Mouse (Mus musculus) intestine, embryonic 16.5 days (tissue): ENCODE data around the gene Avl9. TPM values are rescaled to one million over a fixed set of nuclear protein-coding genes. Genes with fewer than 3 reads are reported as not detected.

ENCODE experiments used
- ATAC-seq: fragments of 200-750 bp; cut with Nextera tagmentation; 2 replicates; pipeline ENCODE4 v1.8.0; 2017; ENCODE audit warnings: moderate TSS enrichment, moderate library complexity
- H3K27ac ChIP-seq: fragments of 300-500 bp; sonication (generic); 2 replicates; pipeline ENCODE4 v1.5.1; 2014; ENCODE audit warnings: mild to moderate bottlenecking, low read length
- H3K27me3 ChIP-seq: fragments of 300-500 bp; sonication (generic); replicated peaks from 2 replicates; pipeline ENCODE4 v1.6.1; 2014; ENCODE audit warnings: low read length, control low read depth, mixed read lengths; ENCODE audit not compliant: control insufficient read depth, insufficient read depth
- H3K36me3 ChIP-seq: fragments of 300-500 bp; sonication (generic); 2 replicates; pipeline ENCODE4 v1.6.1; 2014; ENCODE audit warnings: low read length, control low read depth; ENCODE audit not compliant: control insufficient read depth, insufficient read depth
- H3K4me1 ChIP-seq: fragments of 300-500 bp; sonication (generic); 2 replicates; pipeline ENCODE4 v1.6.1; 2014; ENCODE audit warnings: low read length, control low read depth, mixed read lengths; ENCODE audit not compliant: control insufficient read depth, insufficient read depth
- H3K4me2 ChIP-seq: fragments of 300-500 bp; sonication (generic); 2 replicates; pipeline ENCODE4 v1.6.1; 2014; ENCODE audit warnings: low read depth, low read length, control low read depth
- H3K4me3 ChIP-seq: fragments of 300-500 bp; sonication (generic); 2 replicates; pipeline ENCODE4 v1.5.1; 2014; ENCODE audit warnings: mild to moderate bottlenecking, low read length
- H3K9ac ChIP-seq: fragments of 300-500 bp; sonication (generic); 2 replicates; pipeline ENCODE4 v1.6.1; 2014; ENCODE audit warnings: low read depth, low read length
- H3K9me3 ChIP-seq: fragments of 300-500 bp; sonication (generic); 2 replicates; pipeline ENCODE4 v1.6.1; 2016; ENCODE audit warnings: low read length, control low read depth; ENCODE audit not compliant: control insufficient read depth
- WGBS: fragments of 180-500 bp; shearing (Covaris S2); extraction: QIAGEN DNeasy Blood & Tissue Kit; methylation state at CpG from one replicate; pipeline ENCODE4 v1.1.7; 2014; 5-methylcytosine and 5-hydroxymethylcytosine counted together
- polyA plus RNA-seq: library from polyadenylated mRNA; unstranded; fragments of >200 nt; fragmentation: Nextera tagmentation; extraction: Ambion mirVana; gene quantifications from 2 replicates; pipeline ENCODE4 v1.2.1, GENCODE M21; 2015

The Avl9 gene
- 10.0 and 11.8 TPM in 2 replicates for polyA plus RNA-seq

DNA sequence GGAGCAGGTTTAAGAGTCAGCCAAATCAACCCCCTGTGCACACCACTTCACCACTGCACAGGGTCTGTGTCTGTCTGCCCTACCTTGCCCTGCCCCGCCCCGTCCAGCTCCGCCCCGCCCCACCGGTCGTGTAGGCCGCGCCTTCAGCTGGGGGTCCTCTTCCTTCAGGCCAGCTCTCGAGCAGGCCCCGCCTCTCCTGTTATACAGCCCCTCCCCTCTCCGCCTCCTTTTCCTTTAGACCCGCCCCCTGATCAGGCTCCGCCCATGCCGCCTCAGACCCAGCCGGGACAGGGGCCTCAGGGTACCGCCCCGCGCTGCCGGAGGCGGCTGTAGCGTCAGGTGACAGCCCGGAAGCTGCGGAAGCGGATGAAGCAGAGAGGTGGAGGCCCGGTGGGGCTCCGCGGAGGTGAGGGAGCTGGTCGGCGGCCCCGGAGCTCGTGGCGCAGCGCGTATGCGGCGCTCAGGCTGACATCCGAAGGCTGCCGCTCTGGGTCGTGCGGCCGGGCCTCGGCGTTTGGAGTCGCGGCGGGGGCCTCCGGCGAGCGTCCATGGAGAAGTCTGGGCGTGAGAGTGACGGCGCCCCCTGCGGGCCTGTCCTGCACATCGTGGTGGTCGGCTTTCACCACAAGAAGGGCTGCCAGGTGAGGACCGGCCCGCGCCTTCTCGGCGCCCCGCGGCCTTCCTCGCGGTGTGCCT lies at the start of gene Avl9:
TSS of gene Avl9 (plus strand) at position 326 of the 696 bp plus-strand sequence.
- WGBS = under 1% methylated on average over 58 of the region's 64 CpGs
- Histone ChIP-seq H3K9ac (peak within 1 kb of the TSS; percentile 86), H3K27me3 (no peaks in the 10 kb centered on the region), H3K4me1 (peaks cover 4% of the 10 kb centered on the region; the same call in 1 of the 2 replicates), H3K27ac (peak within 1 kb of the TSS; percentile 98), H3K4me3 (peak within 1 kb of the TSS; percentile 88), H3K4me2 (peak within 1 kb of the TSS; percentile 77), H3K36me3 (no peaks in the 10 kb centered on the region), H3K9me3 (no peaks in the 10 kb centered on the region)
- ATAC-seq = peak; percentile 99

DNA sequence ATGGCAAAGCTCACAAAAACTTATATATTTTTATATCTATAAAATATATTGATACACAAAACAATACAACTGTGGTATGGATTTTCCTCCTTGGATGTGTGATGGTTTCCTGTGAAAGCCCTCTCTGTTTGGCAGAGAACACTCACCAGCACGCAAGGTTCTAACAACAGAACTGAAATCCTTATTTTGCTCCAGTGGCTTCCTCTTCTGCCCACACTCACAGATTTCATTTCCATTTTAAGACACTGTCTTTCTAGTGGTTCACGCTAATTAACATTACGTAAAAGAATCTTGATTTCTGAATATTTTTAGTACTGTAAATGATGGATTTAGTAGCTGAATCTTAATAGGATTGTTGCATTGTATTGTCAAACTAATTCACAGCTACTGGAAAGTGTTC lies 26.5 kb upstream of the Avl9 start:
- no peaks in the 10 kb centered on the region for H3K9me3 ChIP-seq
- ATAC-seq = no peak
- H3K4me2 ChIP-seq = no peak overlapping the region
- no peaks in the 10 kb centered on the region for H3K27me3 ChIP-seq
- no peak overlapping the region for H3K4me3 ChIP-seq
- H3K27ac ChIP-seq = no peak overlapping the region
- no peaks in the 10 kb centered on the region for H3K4me1 ChIP-seq
- 89% methylated on average over 3 of the region's 3 CpGs for WGBS
- H3K9ac ChIP-seq = no peak overlapping the region
- H3K36me3 ChIP-seq = no peaks in the 10 kb centered on the region

DNA sequence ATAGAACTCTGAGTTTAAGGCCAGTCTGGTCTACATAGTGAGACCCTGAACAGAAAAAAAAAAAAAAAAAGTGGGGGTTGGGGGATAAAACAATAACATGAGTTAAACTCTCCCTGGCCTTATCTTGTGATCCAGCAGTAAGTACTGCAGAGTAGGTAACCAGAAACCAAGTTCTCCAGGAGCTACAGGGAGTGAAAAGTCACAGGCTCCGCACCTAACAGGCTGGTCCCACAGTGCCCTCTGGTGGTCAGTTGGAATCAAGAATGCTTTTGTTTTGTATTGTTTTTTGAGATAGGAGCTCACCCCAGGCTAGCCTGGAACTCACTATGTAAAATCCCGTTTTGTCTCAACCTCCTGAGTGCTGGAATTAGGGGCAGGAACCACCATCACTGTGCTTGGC lies 23.5 kb upstream of the Avl9 start:
- 9% methylated on average over 2 of the region's 2 CpGs for WGBS
- H3K36me3 ChIP-seq = no peaks in the 10 kb centered on the region
- H3K4me3 ChIP-seq = no peak overlapping the region
- H3K4me2 ChIP-seq = no peak overlapping the region
- ATAC-seq = no peak
- no peaks in the 10 kb centered on the region for H3K4me1 ChIP-seq
- no peaks in the 10 kb centered on the region for H3K27me3 ChIP-seq
- no peak overlapping the region for H3K27ac ChIP-seq
- no peaks in the 10 kb centered on the region for H3K9me3 ChIP-seq
- H3K9ac ChIP-seq = no peak overlapping the region

DNA sequence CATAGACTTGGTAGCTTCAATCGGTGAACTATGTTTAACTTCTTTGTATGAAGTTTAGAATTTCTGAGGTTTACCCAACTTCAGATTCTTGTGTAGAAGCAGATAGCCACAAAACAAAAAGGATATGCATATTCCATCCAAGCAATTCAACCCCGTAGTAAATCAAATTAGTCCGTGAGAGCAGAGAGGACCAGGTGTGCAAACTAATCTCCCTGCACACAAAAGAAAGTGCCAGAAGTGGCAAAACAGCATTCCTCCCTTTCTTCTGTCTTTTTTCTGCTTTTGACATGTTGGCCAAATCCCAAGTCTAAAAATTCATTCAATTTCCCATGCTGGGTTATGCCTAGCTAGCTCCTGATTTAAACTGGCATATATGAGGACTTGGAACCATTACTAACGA lies 22.3 kb upstream of the Avl9 start:
- H3K4me3 ChIP-seq = no peak overlapping the region
- no peak for ATAC-seq
- H3K27me3 ChIP-seq = no peaks in the 10 kb centered on the region
- H3K4me1 ChIP-seq = no peaks in the 10 kb centered on the region
- H3K4me2 ChIP-seq = no peak overlapping the region
- no peak overlapping the region for H3K27ac ChIP-seq
- no peaks in the 10 kb centered on the region for H3K9me3 ChIP-seq
- 76% methylated on average over 4 of the region's 4 CpGs for WGBS
- H3K9ac ChIP-seq = no peak overlapping the region
- H3K36me3 ChIP-seq = no peaks in the 10 kb centered on the region

DNA sequence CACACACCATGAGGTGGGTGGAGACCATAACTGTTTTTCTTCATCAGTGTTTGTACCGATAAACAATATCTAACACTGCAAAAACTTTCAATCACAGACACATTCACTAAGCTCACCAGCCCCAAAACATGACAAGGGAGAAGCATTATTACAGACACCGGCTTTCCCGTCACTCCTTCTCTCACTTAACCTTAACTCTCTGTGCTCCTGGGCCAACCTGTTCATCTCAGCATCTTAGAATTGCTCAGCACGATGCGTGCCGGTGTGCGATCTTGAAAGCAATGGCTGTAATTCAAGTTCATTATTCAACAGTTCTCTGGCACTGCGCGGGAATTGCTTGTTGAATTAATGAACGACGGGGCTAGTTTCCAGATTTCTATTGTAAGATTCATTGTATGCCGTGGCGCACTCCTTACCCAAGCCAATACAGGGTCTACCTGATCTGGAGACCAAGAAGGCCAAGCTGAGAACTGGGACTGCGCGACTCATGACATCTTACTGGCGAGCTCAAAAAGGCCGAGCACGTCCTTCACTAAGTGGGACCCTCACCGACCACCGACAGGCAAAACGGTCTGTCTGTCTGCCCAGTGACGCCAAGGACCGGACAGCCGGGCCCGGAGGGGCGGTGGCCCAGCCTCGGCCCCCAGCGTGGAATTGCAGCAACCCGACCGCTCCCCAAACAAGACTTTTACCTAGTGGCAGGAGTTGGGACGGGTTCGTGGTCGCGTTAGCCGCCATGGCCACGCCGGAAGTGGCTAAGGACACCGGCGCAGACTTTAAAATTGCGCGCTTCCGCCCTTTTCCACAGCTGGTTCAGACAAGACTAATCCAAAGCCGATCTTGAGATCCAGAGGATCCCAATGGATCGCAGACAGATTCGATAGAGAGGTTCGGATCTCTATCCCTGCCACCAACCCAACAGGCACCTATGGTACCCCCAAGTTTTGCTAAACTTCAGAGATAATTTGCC lies 10.5 kb upstream of the Avl9 start, which contains the start of gene Lsm5:
TSS of gene Lsm5 (minus strand) at position 780 of the 970 bp plus-strand sequence.
- under 1% methylated on average over 46 of the region's 46 CpGs for WGBS
- H3K27ac ChIP-seq = peak within 1 kb of the TSS; percentile 39; the same call in 1 of the 2 replicates

DNA sequence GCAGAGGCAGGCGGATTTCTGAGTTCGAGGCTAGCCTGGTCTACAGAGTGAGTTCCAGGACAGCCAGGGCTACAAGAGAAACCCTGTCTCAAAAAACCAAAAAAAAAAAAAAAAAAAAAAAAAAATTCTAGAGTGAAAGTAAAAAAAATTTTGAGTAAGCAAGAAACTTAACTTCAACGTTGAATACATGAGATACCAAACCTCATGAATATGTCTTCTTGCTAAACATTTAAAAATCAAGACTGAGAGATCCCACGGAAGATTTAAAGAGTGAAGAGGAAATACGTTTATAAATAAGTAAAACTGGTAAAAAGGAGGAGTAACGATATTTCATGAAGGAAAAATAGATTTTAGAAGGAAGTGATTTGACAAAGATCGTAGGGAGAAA lies 519 bp upstream of the Avl9 start:
- Histone ChIP-seq H3K9me3 (no peaks in the 10 kb centered on the region), H3K27me3 (no peaks in the 10 kb centered on the region), H3K4me1 (peaks cover 4% of the 10 kb centered on the region; the same call in 1 of the 2 replicates), H3K4me3 (peak overlapping the region; percentile 88), H3K4me2 (peak overlapping the region; percentile 45), H3K36me3 (no peaks in the 10 kb centered on the region), H3K27ac (peak overlapping the region; percentile 98; the same call in 1 of the 2 replicates), H3K9ac (no peak overlapping the region)
- no peak for ATAC-seq
- WGBS = 39% methylated on average over 7 of the region's 7 CpGs

More for the DNA sequence above, 10.5 kb upstream of the Avl9 start, which contains the start of gene Lsm5:
- no peaks in the 10 kb centered on the region for H3K36me3 ChIP-seq
- H3K4me3 ChIP-seq = peak within 1 kb of the TSS; percentile 82
- peak within 1 kb of the TSS; percentile 79 for H3K9ac ChIP-seq
- H3K9me3 ChIP-seq = no peaks in the 10 kb centered on the region
- peak within 1 kb of the TSS; percentile 80 for H3K4me2 ChIP-seq
- ATAC-seq = peak; percentile 95
- peaks cover 3% of the 10 kb centered on the region for H3K4me1 ChIP-seq
- no peaks in the 10 kb centered on the region for H3K27me3 ChIP-seq

DNA sequence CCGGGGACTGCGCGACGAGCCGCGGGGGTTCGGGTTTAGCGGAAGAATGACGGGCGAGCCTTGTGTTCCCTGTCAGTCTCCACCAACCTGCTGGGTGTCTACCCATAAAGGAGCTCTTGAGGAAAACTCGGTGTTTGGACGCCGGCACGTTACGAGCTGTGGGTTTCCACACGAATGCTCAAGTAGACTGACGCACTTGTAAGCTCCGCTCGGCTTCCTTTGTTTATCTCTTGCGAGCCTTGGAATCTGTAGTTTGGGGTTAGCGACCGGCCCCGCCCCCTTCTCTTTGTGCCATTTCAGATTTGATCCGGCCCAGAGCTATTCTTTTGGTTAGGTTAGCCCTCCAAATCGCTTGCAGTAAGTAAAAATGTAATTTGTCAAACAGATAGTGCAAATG lies 569 bp downstream of the Avl9 start:
- ATAC-seq = no peak
- no peaks in the 10 kb centered on the region for H3K27me3 ChIP-seq
- WGBS = under 1% methylated on average over 25 of the region's 25 CpGs
- peak overlapping the region; percentile 88 for H3K4me3 ChIP-seq
- H3K9me3 ChIP-seq = no peaks in the 10 kb centered on the region
- peaks cover 4% of the 10 kb centered on the region; the same call in 1 of the 2 replicates for H3K4me1 ChIP-seq
- peak overlapping the region; percentile 86 for H3K9ac ChIP-seq
- H3K4me2 ChIP-seq = peak overlapping the region; percentile 77
- no peaks in the 10 kb centered on the region for H3K36me3 ChIP-seq
- H3K27ac ChIP-seq = peak overlapping the region; percentile 98

DNA sequence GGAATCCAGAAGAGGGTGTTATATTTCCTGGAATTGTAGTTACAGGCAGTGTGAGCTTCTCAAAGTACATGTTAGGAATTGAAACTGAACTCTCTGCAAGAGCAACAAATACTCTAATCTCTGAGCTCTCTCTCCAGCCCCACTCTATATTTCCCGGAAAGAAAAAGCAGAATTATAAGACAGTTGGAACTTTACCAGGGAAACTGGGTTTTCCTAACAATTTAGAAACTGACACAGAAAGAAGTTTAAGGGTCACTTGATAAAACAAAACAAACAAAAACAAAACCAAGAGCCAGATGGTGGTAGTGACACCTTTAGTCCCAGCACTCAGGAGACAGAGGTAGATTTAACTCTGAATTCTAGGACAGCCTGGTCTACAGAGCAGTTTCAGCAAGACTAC lies 4.4 kb downstream of the Avl9 start:
- H3K4me2 ChIP-seq = no peak overlapping the region
- H3K9me3 ChIP-seq = no peaks in the 10 kb centered on the region
- H3K4me1 ChIP-seq = peaks cover 6% of the 10 kb centered on the region; the same call in 1 of the 2 replicates
- no peak overlapping the region for H3K27ac ChIP-seq
- H3K36me3 ChIP-seq = no peaks in the 10 kb centered on the region; the same call in 1 of the 2 replicates
- no peak for ATAC-seq
- no peak overlapping the region for H3K9ac ChIP-seq
- no peaks in the 10 kb centered on the region for H3K27me3 ChIP-seq
- WGBS = 74% methylated on average over 1 of the region's 1 CpGs
- H3K4me3 ChIP-seq = no peak overlapping the region

DNA sequence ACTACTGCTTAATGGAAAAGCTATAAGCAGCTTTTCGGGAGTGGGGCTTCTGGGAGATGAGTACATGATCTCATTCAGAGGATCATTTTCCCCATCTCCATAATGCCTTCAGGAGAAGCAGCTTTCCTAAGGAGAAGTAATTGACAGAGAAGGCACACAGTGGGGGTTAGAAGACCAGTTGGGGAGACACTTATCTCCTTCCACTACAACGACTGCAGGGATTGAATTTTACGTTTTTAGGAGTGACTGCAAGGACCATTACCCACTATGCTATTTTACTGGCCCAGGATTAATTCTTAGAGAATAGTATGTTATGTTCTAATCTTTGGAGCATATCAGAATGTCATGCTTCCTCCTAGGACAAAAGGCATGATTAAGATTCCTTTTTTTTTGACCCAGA lies 6.2 kb downstream of the Avl9 start:
- H3K27ac ChIP-seq = no peak overlapping the region

More for the DNA sequence above, 6.2 kb downstream of the Avl9 start:
- no peak overlapping the region for H3K9ac ChIP-seq
- 52% methylated on average over 3 of the region's 3 CpGs for WGBS
- H3K4me3 ChIP-seq = no peak overlapping the region
- H3K4me1 ChIP-seq = peaks cover 4% of the 10 kb centered on the region; the same call in 1 of the 2 replicates
- H3K9me3 ChIP-seq = no peaks in the 10 kb centered on the region
- peaks cover 1% of the 10 kb centered on the region; the same call in 1 of the 2 replicates for H3K36me3 ChIP-seq
- H3K4me2 ChIP-seq = no peak overlapping the region
- no peaks in the 10 kb centered on the region for H3K27me3 ChIP-seq
- ATAC-seq = no peak
